Mouse (Mus musculus) splenic B cell, adult 2 months (primary cell): ENCODE measurements at regions not wholly inside any gene's neighbourhood (a gene's known extent, or its start where the extent isn't known, plus 50 kb on each side); places are given as distances from the start of the nearest gene placed in this dataset.

Experiments
- DNase-seq: peaks from one replicate; pipeline ENCODE4 v3.0.0-alpha.2; 2011; ENCODE audit warnings: low read depth, low spot score
- H3K27me3 ChIP-seq: 2 replicates; pipeline ENCODE4 v1.6.1; 2012; ENCODE audit warnings: mild to moderate bottlenecking, low read length, moderate library complexity, mixed read lengths; ENCODE audit not compliant: control insufficient read depth, poor library complexity, insufficient read depth, severe bottlenecking
- H3K36me3 ChIP-seq: 2 replicates; pipeline ENCODE4 v1.6.1; 2012; ENCODE audit warnings: mild to moderate bottlenecking, low read length, moderate library complexity, mixed read lengths; ENCODE audit not compliant: control insufficient read depth, poor library complexity, insufficient read depth, severe bottlenecking

GRCm38 (mm10) chr2:148572165-148572564 lies 100.2 kb upstream of the Nxt1 start:
- Histone ChIP-seq H3K27me3 (no peaks in the 10 kb centered on the region), H3K36me3 (no peaks in the 10 kb centered on the region)
- DNase-seq = peak; percentile 65

GRCm38 (mm10) chr2:148571616-148572015 lies 100.8 kb upstream of the Nxt1 start:
- no peak for DNase-seq
- H3K27me3 ChIP-seq = no peaks in the 10 kb centered on the region
- H3K36me3 ChIP-seq = no peaks in the 10 kb centered on the region

GRCm38 (mm10) chr2:148571018-148571417 lies 101.4 kb upstream of the Nxt1 start:
- Histone ChIP-seq H3K27me3 (no peaks in the 10 kb centered on the region), H3K36me3 (no peaks in the 10 kb centered on the region)
- DNase-seq = no peak

GRCm38 (mm10) chr2:148567930-148568481 lies 104.4 kb upstream of the Nxt1 start:
- Histone ChIP-seq H3K27me3 (no peaks in the 10 kb centered on the region), H3K36me3 (no peaks in the 10 kb centered on the region)
- peak; percentile 16 for DNase-seq

- Histone ChIP-seq H3K36me3 (no peaks in the 10 kb centered on the region), H3K27me3 (no peaks in the 10 kb centered on the region)
- DNase-seq = peak; percentile 41
Measured at GRCm38 (mm10) chr2:148563390-148563789, 109.0 kb upstream of the Nxt1 start.

GRCm38 (mm10) chr2:148562041-148562440 lies 110.4 kb upstream of the Nxt1 start:
- Histone ChIP-seq H3K36me3 (no peaks in the 10 kb centered on the region), H3K27me3 (no peaks in the 10 kb centered on the region)
- DNase-seq = no peak

- Histone ChIP-seq H3K36me3 (no peaks in the 10 kb centered on the region), H3K27me3 (no peaks in the 10 kb centered on the region)
- DNase-seq = no peak
Measured at GRCm38 (mm10) chr2:148560013-148560773, 112.2 kb upstream of the Nxt1 start.

- H3K36me3 ChIP-seq = no peaks in the 10 kb centered on the region
Measured at GRCm38 (mm10) chr2:148559376-148559775, 113.0 kb upstream of the Nxt1 start.

GRCm38 (mm10) chr2:148558365-148558764 lies 114.0 kb upstream of the Nxt1 start:
- no peaks in the 10 kb centered on the region for H3K36me3 ChIP-seq

More at GRCm38 (mm10) chr2:148559376-148559775, 113.0 kb upstream of the Nxt1 start:
- H3K27me3 ChIP-seq = no peaks in the 10 kb centered on the region
- DNase-seq = no peak

GRCm38 (mm10) chr2:148551207-148551606 lies 107.8 kb upstream of the Cd93 start:
- DNase-seq = no peak
- H3K36me3 ChIP-seq = no peaks in the 10 kb centered on the region
- H3K27me3 ChIP-seq = no peaks in the 10 kb centered on the region

More at GRCm38 (mm10) chr2:148558365-148558764, 114.0 kb upstream of the Nxt1 start:
- DNase-seq = peak; percentile 66
- no peaks in the 10 kb centered on the region for H3K27me3 ChIP-seq

- no peak for DNase-seq
- Histone ChIP-seq H3K36me3 (no peaks in the 10 kb centered on the region), H3K27me3 (no peaks in the 10 kb centered on the region)
Measured at GRCm38 (mm10) chr2:148549618-148550017, 106.3 kb upstream of the Cd93 start.

- H3K36me3 ChIP-seq = no peaks in the 10 kb centered on the region
- no peaks in the 10 kb centered on the region for H3K27me3 ChIP-seq
- no peak for DNase-seq
Measured at GRCm38 (mm10) chr2:148542340-148542739, 99.0 kb upstream of the Cd93 start.

- H3K27me3 ChIP-seq = no peaks in the 10 kb centered on the region
- DNase-seq = no peak
- H3K36me3 ChIP-seq = no peaks in the 10 kb centered on the region
Measured at GRCm38 (mm10) chr2:148537914-148538510, 94.6 kb upstream of the Cd93 start.

GRCm38 (mm10) chr2:148537251-148537650 lies 93.9 kb upstream of the Cd93 start:
- no peaks in the 10 kb centered on the region for H3K27me3 ChIP-seq
- no peaks in the 10 kb centered on the region for H3K36me3 ChIP-seq
- DNase-seq = no peak

- H3K27me3 ChIP-seq = no peaks in the 10 kb centered on the region
- no peaks in the 10 kb centered on the region for H3K36me3 ChIP-seq
- no peak for DNase-seq
Measured at GRCm38 (mm10) chr2:148536608-148537007, 93.2 kb upstream of the Cd93 start.
